Mouse (Mus musculus): ENCODE measurements at regions not wholly inside any gene's neighbourhood (a gene's known extent, or its start where the extent isn't known, plus 50 kb on each side); places are given as distances from the start of the nearest gene placed in this dataset.

DNA sequence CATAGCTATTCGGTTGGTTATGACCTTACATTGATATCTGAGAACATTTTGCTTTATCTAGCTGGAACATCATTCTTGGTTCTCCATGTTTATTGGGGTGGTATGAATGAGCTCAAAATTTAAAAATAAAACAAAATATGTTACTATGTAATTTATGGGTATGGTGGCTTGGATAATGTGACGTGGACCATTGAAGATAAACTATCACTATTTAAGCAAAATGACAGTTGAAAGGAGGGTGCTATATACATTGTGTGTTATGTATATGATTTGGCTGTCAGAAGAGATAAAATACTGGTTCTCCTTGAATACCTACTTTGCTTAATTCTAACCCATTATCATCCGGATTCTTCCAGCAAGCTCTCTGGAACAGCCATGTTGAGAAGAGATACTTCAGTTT is 424.2 kb upstream of the Zeb2 start:
- no peaks in the 10 kb centered on the region for H3K4me1 ChIP-seq (ENCODE audit: control insufficient read depth, insufficient read depth, low read length)
- whole genome bisulfite sequencing = 95% methylated on average over 3 of the region's 3 CpGs

DNA sequence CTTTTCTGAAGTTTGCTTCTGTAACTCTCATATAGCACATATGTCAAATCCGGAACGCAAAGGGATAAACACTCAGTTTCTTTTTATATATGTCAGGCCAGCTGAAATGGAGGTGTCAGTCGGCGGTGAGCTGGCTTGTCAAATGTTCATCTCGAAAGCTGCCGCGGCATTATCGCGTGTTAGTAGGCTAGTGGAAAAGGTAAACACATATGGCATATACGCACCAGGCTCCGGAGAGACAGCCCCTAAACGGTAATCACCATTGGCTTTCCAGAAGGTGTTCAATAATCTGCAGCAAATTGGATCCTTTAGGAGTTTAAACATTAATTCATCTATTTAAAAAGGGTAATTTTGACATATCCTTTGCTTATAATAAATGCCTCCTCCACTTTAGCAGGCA is 421.8 kb upstream of the Zeb2 start:
- 91% methylated on average over 12 of the region's 12 CpGs for WGBS
- no peak for ATAC-seq (ENCODE audit: low FRiP score)
- H3K27ac ChIP-seq (ENCODE audit: low read depth, low read length) = no peak overlapping the region
- peak; percentile 69 for DNase-seq (ENCODE audit: low spot score, missing footprints)
- H3K9me3 ChIP-seq (ENCODE audit: control insufficient read depth, low read length) = no peaks in the 10 kb centered on the region
- H3K36me3 ChIP-seq (ENCODE audit: control insufficient read depth, insufficient read depth, low read length) = no peaks in the 10 kb centered on the region
- H3K4me1 ChIP-seq (ENCODE audit: control insufficient read depth, insufficient read depth, low read length) = no peaks in the 10 kb centered on the region
- no peak overlapping the region for H3K9ac ChIP-seq (ENCODE audit: low read length)
- no peaks in the 10 kb centered on the region for H3K27me3 ChIP-seq (ENCODE audit: control insufficient read depth, insufficient read depth, low read length)
- H3K4me3 ChIP-seq (ENCODE audit: low read depth, low read length) = no peak overlapping the region
- H3K4me2 ChIP-seq = no peak overlapping the region

More for the DNA sequence above, 424.2 kb upstream of the Zeb2 start:
- H3K9ac ChIP-seq (ENCODE audit: low read length) = no peak overlapping the region
- no peaks in the 10 kb centered on the region for H3K9me3 ChIP-seq (ENCODE audit: control insufficient read depth, low read length)
- H3K4me3 ChIP-seq (ENCODE audit: low read depth, low read length) = no peak overlapping the region
- H3K36me3 ChIP-seq (ENCODE audit: control insufficient read depth, insufficient read depth, low read length) = no peaks in the 10 kb centered on the region
- ATAC-seq (ENCODE audit: low FRiP score) = no peak
- DNase-seq (ENCODE audit: low spot score, missing footprints) = peak; percentile 23
- H3K27me3 ChIP-seq (ENCODE audit: control insufficient read depth, insufficient read depth, low read length) = no peaks in the 10 kb centered on the region
- H3K27ac ChIP-seq (ENCODE audit: low read depth, low read length) = no peak overlapping the region
- no peak overlapping the region for H3K4me2 ChIP-seq

DNA sequence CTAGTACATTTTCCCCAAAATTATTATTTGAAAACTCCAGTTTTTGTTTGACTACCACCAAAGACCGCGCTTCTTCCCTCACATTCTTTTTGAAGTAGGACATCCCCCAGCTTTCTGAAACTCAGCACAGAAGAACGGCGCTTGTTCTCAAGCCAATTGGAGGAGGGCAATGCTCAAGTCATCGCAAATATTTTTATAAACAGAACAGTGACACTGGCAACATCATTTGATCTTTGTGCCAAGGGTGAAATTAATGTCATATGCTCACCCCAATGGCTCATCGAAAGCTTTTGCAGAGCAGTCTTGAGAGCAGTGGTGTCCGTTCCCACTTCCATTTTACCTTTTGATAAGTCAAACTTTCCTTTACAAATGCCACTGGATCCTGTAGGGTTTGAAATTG is 420.5 kb upstream of the Zeb2 start:
- peak; percentile 39 for DNase-seq (ENCODE audit: low spot score, missing footprints)
- Histone ChIP-seq H3K4me3 (ENCODE audit: low read depth, low read length) (no peak overlapping the region), H3K4me1 (ENCODE audit: control insufficient read depth, insufficient read depth, low read length) (no peaks in the 10 kb centered on the region), H3K9ac (ENCODE audit: low read length) (no peak overlapping the region), H3K27ac (ENCODE audit: low read depth, low read length) (no peak overlapping the region), H3K4me2 (no peak overlapping the region), H3K9me3 (ENCODE audit: control insufficient read depth, low read length) (no peaks in the 10 kb centered on the region), H3K36me3 (ENCODE audit: control insufficient read depth, insufficient read depth, low read length) (no peaks in the 10 kb centered on the region), H3K27me3 (ENCODE audit: control insufficient read depth, insufficient read depth, low read length) (no peaks in the 10 kb centered on the region)
- WGBS = 90% methylated on average over 7 of the region's 7 CpGs
- no peak for ATAC-seq (ENCODE audit: low FRiP score)

DNA sequence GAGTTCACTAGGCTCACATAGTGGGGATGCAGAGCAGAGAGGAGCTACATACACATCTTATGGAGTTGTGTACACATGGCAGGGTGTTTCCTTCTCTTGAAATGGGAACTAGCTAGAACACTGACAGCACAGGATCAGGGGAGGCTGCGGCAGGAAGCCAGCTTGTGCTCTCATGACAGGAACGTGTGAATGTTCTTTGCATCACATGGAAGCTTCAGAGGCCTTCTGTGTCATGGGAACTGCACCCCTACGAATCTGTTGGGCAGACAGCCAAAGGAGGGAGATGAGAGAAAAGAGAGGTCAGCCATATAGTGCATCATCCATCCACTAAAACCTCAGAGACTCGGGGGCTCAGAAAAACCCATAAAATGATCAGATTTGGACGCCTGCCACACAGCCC is 417.6 kb upstream of the Zeb2 start:
- WGBS = 82% methylated on average over 5 of the region's 5 CpGs
- ATAC-seq (ENCODE audit: low FRiP score) (no peak), DNase-seq (ENCODE audit: low spot score, missing footprints) (peak; percentile 41)
- no peaks in the 10 kb centered on the region for H3K4me1 ChIP-seq (ENCODE audit: control insufficient read depth, insufficient read depth, low read length)
- no peak overlapping the region for H3K9ac ChIP-seq (ENCODE audit: low read length)
- H3K9me3 ChIP-seq (ENCODE audit: control insufficient read depth, low read length) = no peaks in the 10 kb centered on the region
- H3K4me2 ChIP-seq = no peak overlapping the region
- H3K4me3 ChIP-seq (ENCODE audit: low read depth, low read length) = no peak overlapping the region
- H3K27me3 ChIP-seq (ENCODE audit: control insufficient read depth, insufficient read depth, low read length) = no peaks in the 10 kb centered on the region
- H3K36me3 ChIP-seq (ENCODE audit: control insufficient read depth, insufficient read depth, low read length) = no peaks in the 10 kb centered on the region
- H3K27ac ChIP-seq (ENCODE audit: low read depth, low read length) = no peak overlapping the region

GRCm38 (mm10) chr2:45522310-45522709 is 405.1 kb upstream of the Zeb2 start:
- DNase-seq (ENCODE audit: low spot score, missing footprints) (peak; percentile 76), ATAC-seq (ENCODE audit: low FRiP score) (no peak)
- no peaks in the 10 kb centered on the region for H3K4me1 ChIP-seq (ENCODE audit: control insufficient read depth, insufficient read depth, low read length)
- H3K9me3 ChIP-seq (ENCODE audit: control insufficient read depth, low read length) = no peaks in the 10 kb centered on the region
- H3K27me3 ChIP-seq (ENCODE audit: control insufficient read depth, insufficient read depth, low read length) = no peaks in the 10 kb centered on the region
- H3K4me2 ChIP-seq = no peak overlapping the region
- no peaks in the 10 kb centered on the region for H3K36me3 ChIP-seq (ENCODE audit: control insufficient read depth, insufficient read depth, low read length)
- WGBS = 78% methylated on average over 5 of the region's 5 CpGs
- no peak overlapping the region for H3K9ac ChIP-seq (ENCODE audit: low read length)
- H3K4me3 ChIP-seq (ENCODE audit: low read depth, low read length) = no peak overlapping the region
- no peak overlapping the region for H3K27ac ChIP-seq (ENCODE audit: low read depth, low read length)

- peak; percentile 66 for DNase-seq (ENCODE audit: low spot score, missing footprints)
- no peaks in the 10 kb centered on the region for H3K4me1 ChIP-seq (ENCODE audit: control insufficient read depth, insufficient read depth, low read length)
- no peaks in the 10 kb centered on the region for H3K36me3 ChIP-seq (ENCODE audit: control insufficient read depth, insufficient read depth, low read length)
- no peak overlapping the region for H3K27ac ChIP-seq (ENCODE audit: low read depth, low read length)
- no peak overlapping the region for H3K4me2 ChIP-seq
- H3K9ac ChIP-seq (ENCODE audit: low read length) = no peak overlapping the region
- H3K4me3 ChIP-seq (ENCODE audit: low read depth, low read length) = no peak overlapping the region
- 51% methylated on average over 4 of the region's 4 CpGs for WGBS
- H3K9me3 ChIP-seq (ENCODE audit: control insufficient read depth, low read length) = no peaks in the 10 kb centered on the region
- no peaks in the 10 kb centered on the region for H3K27me3 ChIP-seq (ENCODE audit: control insufficient read depth, insufficient read depth, low read length)
- no peak for ATAC-seq (ENCODE audit: low FRiP score)
Measured at GRCm38 (mm10) chr2:45519550-45520152, 402.5 kb upstream of the Zeb2 start.

GRCm38 (mm10) chr2:45514290-45515180 is 397.3 kb upstream of the Zeb2 start:
- no peak overlapping the region for H3K9ac ChIP-seq (ENCODE audit: low read length)

DNA sequence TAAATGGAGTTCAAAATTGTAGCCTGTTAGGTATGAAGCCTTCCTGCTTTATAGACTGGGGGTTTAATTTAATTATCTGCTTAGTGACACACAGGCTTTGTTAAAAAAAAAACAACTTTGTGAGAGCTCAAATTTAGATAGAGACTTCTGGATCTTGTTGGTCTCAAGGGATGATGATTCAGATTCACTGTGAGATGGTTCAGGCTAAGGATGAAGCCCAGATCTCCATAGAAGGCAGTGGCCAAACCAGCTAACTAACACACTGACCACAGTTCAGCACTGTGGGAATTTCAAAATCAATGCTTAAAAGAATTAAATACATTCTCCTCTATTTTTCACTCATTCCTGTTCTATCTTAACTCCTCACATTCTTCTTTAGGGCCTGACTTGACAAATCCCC is 395.7 kb upstream of the Zeb2 start:
- H3K36me3 ChIP-seq (ENCODE audit: control insufficient read depth, insufficient read depth, low read length) = no peaks in the 10 kb centered on the region
- H3K27ac ChIP-seq (ENCODE audit: low read depth, low read length) = no peak overlapping the region
- no peaks in the 10 kb centered on the region for H3K9me3 ChIP-seq (ENCODE audit: control insufficient read depth, low read length)
- DNase-seq (ENCODE audit: low spot score, missing footprints) (no peak), ATAC-seq (ENCODE audit: low FRiP score) (no peak)
- no peak overlapping the region for H3K4me2 ChIP-seq
- no peak overlapping the region for H3K4me3 ChIP-seq (ENCODE audit: low read depth, low read length)
- H3K9ac ChIP-seq (ENCODE audit: low read length) = no peak overlapping the region
- H3K4me1 ChIP-seq (ENCODE audit: control insufficient read depth, insufficient read depth, low read length) = no peaks in the 10 kb centered on the region
- no peaks in the 10 kb centered on the region for H3K27me3 ChIP-seq (ENCODE audit: control insufficient read depth, insufficient read depth, low read length)

More at GRCm38 (mm10) chr2:45514290-45515180, 397.3 kb upstream of the Zeb2 start:
- no peak overlapping the region for H3K4me3 ChIP-seq (ENCODE audit: low read depth, low read length)
- H3K4me1 ChIP-seq (ENCODE audit: control insufficient read depth, insufficient read depth, low read length) = no peaks in the 10 kb centered on the region
- no peak overlapping the region for H3K4me2 ChIP-seq
- DNase-seq (ENCODE audit: low spot score, missing footprints) = peak; percentile 81
- no peaks in the 10 kb centered on the region for H3K9me3 ChIP-seq (ENCODE audit: control insufficient read depth, low read length)
- WGBS = 66% methylated on average over 4 of the region's 4 CpGs
- no peaks in the 10 kb centered on the region for H3K36me3 ChIP-seq (ENCODE audit: control insufficient read depth, insufficient read depth, low read length)
- peak; percentile 66; the same call in 1 of the 2 replicates for ATAC-seq (ENCODE audit: low FRiP score)
- no peak overlapping the region for H3K27ac ChIP-seq (ENCODE audit: low read depth, low read length)
- H3K27me3 ChIP-seq (ENCODE audit: control insufficient read depth, insufficient read depth, low read length) = no peaks in the 10 kb centered on the region

DNA sequence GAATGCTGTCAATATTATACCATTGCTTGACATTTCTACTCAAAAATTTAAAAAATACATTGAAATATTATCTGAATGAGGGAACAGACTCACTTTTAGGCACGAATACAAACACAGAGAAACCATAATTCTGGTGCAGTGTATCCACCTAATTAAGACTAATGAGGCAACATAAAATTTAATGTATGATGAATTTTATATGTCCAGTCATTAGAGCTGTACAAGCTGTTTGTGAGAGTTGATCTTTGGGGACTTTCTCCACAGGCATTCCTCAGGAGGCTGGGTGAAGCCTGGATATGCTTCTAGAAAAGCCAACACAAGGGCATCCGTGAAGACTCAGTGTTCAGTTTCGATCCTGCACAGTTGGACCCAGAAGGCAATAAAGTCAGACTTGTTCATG is 394.6 kb upstream of the Zeb2 start:
- H3K27me3 ChIP-seq (ENCODE audit: control insufficient read depth, insufficient read depth, low read length) = no peaks in the 10 kb centered on the region
- no peaks in the 10 kb centered on the region for H3K9me3 ChIP-seq (ENCODE audit: control insufficient read depth, low read length)
- WGBS = 88% methylated on average over 3 of the region's 3 CpGs
- H3K27ac ChIP-seq (ENCODE audit: low read depth, low read length) = no peak overlapping the region
- H3K4me3 ChIP-seq (ENCODE audit: low read depth, low read length) = no peak overlapping the region
- H3K9ac ChIP-seq (ENCODE audit: low read length) = no peak overlapping the region
- no peaks in the 10 kb centered on the region for H3K4me1 ChIP-seq (ENCODE audit: control insufficient read depth, insufficient read depth, low read length)
- peak; percentile 56 for DNase-seq (ENCODE audit: low spot score, missing footprints)
- no peak for ATAC-seq (ENCODE audit: low FRiP score)
- no peak overlapping the region for H3K4me2 ChIP-seq
- H3K36me3 ChIP-seq (ENCODE audit: control insufficient read depth, insufficient read depth, low read length) = no peaks in the 10 kb centered on the region
